18 mouse cellular contexts compared by ENCODE assay signal in genomic region chr3:17324816-17325215, GRCm38 (mm10).
DNase-seq lines count a peak whose midpoint lies in the region; ATAC-seq and TF ChIP-seq lines count a peak whose summit lies in the region.
"Had no signal": no experiment of that assay in that cellular context is flagged by ENCODE, and none has a peak within 500 bp of the region (broad histone marks: within the 10 kb centered on the region; RNA-seq: fewer than 3 reads in every experiment).

No protein-coding gene starts in this region.

- no peaks in the 10 kb centered on the region for H3K9me3 ChIP-seq in forebrain, postnatal 0 days (ENCODE audit: low read length)
- no peaks in the 10 kb centered on the region for H3K9me3 ChIP-seq in forebrain, embryonic 11.5 days (ENCODE audit: control insufficient read depth, low read length)
- H3K9me3 ChIP-seq in MEL (replicated peaks; ENCODE audit: insufficient read depth, low read length) = no peaks in the 10 kb centered on the region
- no peaks in the 10 kb centered on the region for H3K9me3 ChIP-seq in hindbrain, embryonic 14.5 days (ENCODE audit: control insufficient read depth, low read length)
- no peaks in the 10 kb centered on the region for H3K9me3 ChIP-seq in midbrain, postnatal 0 days (ENCODE audit: low read length)
- H3K9me3 ChIP-seq: embryonic facial prominence, embryonic 13.5 days; limb, embryonic 15.5 days had no signal

- peak; percentile 41 for DNase-seq in forebrain, postnatal 0 days
- DNase-seq in forebrain, embryonic 11.5 days (ENCODE audit: low spot score) = no peak
- peak; percentile 5 for DNase-seq in MEL (ENCODE audit: low read depth, low spot score)
- DNase-seq in hindbrain, embryonic 14.5 days (ENCODE audit: low spot score) = peak; percentile 62
- peak; percentile 58 for DNase-seq in midbrain, postnatal 0 days (ENCODE audit: low spot score)
- DNase-seq in layer of hippocampus, postnatal 25 days (ENCODE audit: extremely low spot score in 1 of 2, low spot score in 1 of 2) = no peak
- no peak for DNase-seq in heart, adult 8-10 months (ENCODE audit: low spot score)
- no peak for DNase-seq in adrenal gland, adult 8-10 months
- DNase-seq: adrenal gland, adult 2 months; cerebellum, adult 9-11 months; gastrocnemius, postnatal 36 days; kidney, adult 11 months; kidney, postnatal 14 days; lung, postnatal 14 days; thymus, postnatal 36 days had no signal

- TF ChIP-seq EP300 in MEL (IDR thresholded peaks at IDR 0.05; ENCODE audit: low read depth in 1 of 2, low read length in 2 of 2) = no peak

- no peak overlapping the region for H3K9ac ChIP-seq in forebrain, postnatal 0 days
- H3K9ac ChIP-seq in forebrain, embryonic 11.5 days (ENCODE audit: low read length) = no peak overlapping the region
- H3K9ac ChIP-seq in MEL (ENCODE audit: control insufficient read depth, low read depth, low read length, poor library complexity, severe bottlenecking) = no peak overlapping the region
- peak overlapping the region; percentile 50 for H3K9ac ChIP-seq in hindbrain, embryonic 14.5 days
- peak overlapping the region; percentile 63 for H3K9ac ChIP-seq in midbrain, postnatal 0 days (replicated peaks; ENCODE audit: low read length, poor library complexity, severe bottlenecking)
- H3K9ac ChIP-seq: embryonic facial prominence, embryonic 13.5 days; limb, embryonic 15.5 days had no signal

- no peak overlapping the region for H3K4me3 ChIP-seq in forebrain, postnatal 0 days (ENCODE audit: low read depth, low read length)
- H3K4me3 ChIP-seq in forebrain, embryonic 11.5 days (ENCODE audit: low read depth, low read length) = no peak overlapping the region
- H3K4me3 ChIP-seq in MEL (ENCODE audit: control insufficient read depth in 1 of 2, insufficient read depth in 1 of 2, low read depth in 2 of 2, low read length in 2 of 2) = no peak overlapping the region
- H3K4me3 ChIP-seq in hindbrain, embryonic 14.5 days (replicated peaks; ENCODE audit: low read length) = no peak overlapping the region
- H3K4me3 ChIP-seq in midbrain, postnatal 0 days (ENCODE audit: low read depth, low read length) = no peak overlapping the region
- H3K4me3 ChIP-seq: embryonic facial prominence, embryonic 13.5 days; layer of hippocampus, adult 2 months; limb, embryonic 15.5 days had no signal

- no peak for TF ChIP-seq POLR2A in MEL (IDR thresholded peaks at IDR 0.05; ENCODE audit: control insufficient read depth in 1 of 2, insufficient read depth in 1 of 2, low read depth in 1 of 2, low read length in 2 of 2, poor library complexity in 1 of 2)

- H3K27me3 ChIP-seq in forebrain, postnatal 0 days (ENCODE audit: insufficient read depth, low read length) = no peaks in the 10 kb centered on the region
- H3K27me3 ChIP-seq in forebrain, embryonic 11.5 days (ENCODE audit: control insufficient read depth, insufficient read depth, low read length) = no peaks in the 10 kb centered on the region
- no peaks in the 10 kb centered on the region for H3K27me3 ChIP-seq in MEL (ENCODE audit: control insufficient read depth in 1 of 2, insufficient read depth in 2 of 2, low read length in 2 of 2)
- H3K27me3 ChIP-seq in hindbrain, embryonic 14.5 days (ENCODE audit: control insufficient read depth, insufficient read depth, low read length) = no peaks in the 10 kb centered on the region
- H3K27me3 ChIP-seq in midbrain, postnatal 0 days (ENCODE audit: insufficient read depth, low read length) = no peaks in the 10 kb centered on the region
- H3K27me3 ChIP-seq: limb, embryonic 15.5 days had no signal

- 0 out of 2 replicates have a peak overlapping the region, but pooled peaks have one; percentile 10 for H3K27ac ChIP-seq in forebrain, postnatal 0 days (ENCODE audit: low read depth, low read length)
- H3K27ac ChIP-seq in forebrain, embryonic 11.5 days (ENCODE audit: low read depth, low read length) = no peak overlapping the region
- H3K27ac ChIP-seq in MEL (ENCODE audit: control insufficient read depth, low read depth, low read length) = no peak overlapping the region
- peak overlapping the region; percentile 95 for H3K27ac ChIP-seq in hindbrain, embryonic 14.5 days
- H3K27ac ChIP-seq in midbrain, postnatal 0 days (ENCODE audit: low read depth, low read length) = peak overlapping the region; percentile 91
- H3K27ac ChIP-seq: embryonic facial prominence, embryonic 13.5 days; layer of hippocampus, adult 2 months; limb, embryonic 15.5 days had no signal

- no peak overlapping the region for H3K4me2 ChIP-seq in forebrain, postnatal 0 days (ENCODE audit: low read depth)
- H3K4me2 ChIP-seq in forebrain, embryonic 11.5 days (ENCODE audit: low read depth, low read length, severe bottlenecking) = no peak overlapping the region
- H3K4me2 ChIP-seq in hindbrain, embryonic 14.5 days (replicated peaks) = peak overlapping the region; percentile 45
- peak overlapping the region; percentile 44 for H3K4me2 ChIP-seq in midbrain, postnatal 0 days (ENCODE audit: low read depth, low read length, poor library complexity, severe bottlenecking)
- H3K4me2 ChIP-seq: embryonic facial prominence, embryonic 13.5 days; limb, embryonic 15.5 days had no signal

- no peak for ATAC-seq in forebrain, postnatal 0 days
- no peak for ATAC-seq in forebrain, embryonic 11.5 days (replicated peaks; ENCODE audit: low FRiP score)
- ATAC-seq in hindbrain, embryonic 14.5 days (ENCODE audit: low FRiP score) = no peak
- ATAC-seq in midbrain, postnatal 0 days (ENCODE audit: low FRiP score) = no peak

- no peaks in the 10 kb centered on the region for H3K79me2 ChIP-seq in MEL (ENCODE audit: control insufficient read depth, insufficient read depth, low read length, poor library complexity)

- WGBS in forebrain, postnatal 0 days = 42% methylated on average over 7 of the region's 7 CpGs
- 64% methylated on average over 7 of the region's 7 CpGs for WGBS in forebrain, embryonic 11.5 days
- WGBS in hindbrain, embryonic 14.5 days = 42% methylated on average over 7 of the region's 7 CpGs
- WGBS in midbrain, postnatal 0 days = 13% methylated on average over 7 of the region's 7 CpGs

- TF ChIP-seq CTCF in forebrain, postnatal 0 days (IDR thresholded peaks at IDR 0.05; ENCODE audit: low read depth) = no peak
- no peak for TF ChIP-seq CTCF in MEL (IDR thresholded peaks at IDR 0.05 in 2 of 3, conservative IDR thresholded peaks at IDR 0.05 in 1 of 3; ENCODE audit: control insufficient read depth in 1 of 3, insufficient read depth in 1 of 3, low read depth in 2 of 3, low read length in 3 of 3, poor library complexity in 1 of 3, severe bottlenecking in 1 of 3)
- TF ChIP-seq CTCF in midbrain, postnatal 0 days (IDR thresholded peaks at IDR 0.05) = no peak

- H3K36me3 ChIP-seq in forebrain, postnatal 0 days (ENCODE audit: insufficient read depth) = no peaks in the 10 kb centered on the region
- no peaks in the 10 kb centered on the region for H3K36me3 ChIP-seq in forebrain, embryonic 11.5 days (ENCODE audit: control insufficient read depth, insufficient read depth, low read length)
- H3K36me3 ChIP-seq in MEL (ENCODE audit: control insufficient read depth in 1 of 2, insufficient read depth in 2 of 2, low read length in 2 of 2) = no peaks in the 10 kb centered on the region
- no peaks in the 10 kb centered on the region for H3K36me3 ChIP-seq in hindbrain, embryonic 14.5 days (replicated peaks; ENCODE audit: control insufficient read depth, insufficient read depth)
- no peaks in the 10 kb centered on the region for H3K36me3 ChIP-seq in midbrain, postnatal 0 days (ENCODE audit: insufficient read depth, low read length)
- H3K36me3 ChIP-seq: embryonic facial prominence, embryonic 13.5 days; limb, embryonic 15.5 days had no signal

- no peaks in the 10 kb centered on the region for H3K4me1 ChIP-seq in forebrain, postnatal 0 days (ENCODE audit: insufficient read depth)
- no peaks in the 10 kb centered on the region; the same call in 1 of the 2 replicates for H3K4me1 ChIP-seq in forebrain, embryonic 11.5 days (replicated peaks; ENCODE audit: control insufficient read depth, insufficient read depth, low read length)
- H3K4me1 ChIP-seq in MEL (ENCODE audit: control insufficient read depth in 1 of 2, insufficient read depth in 2 of 2, low read length in 2 of 2) = no peaks in the 10 kb centered on the region
- H3K4me1 ChIP-seq in hindbrain, embryonic 14.5 days (replicated peaks; ENCODE audit: control insufficient read depth, insufficient read depth, low read length) = peaks cover 59% of the 10 kb centered on the region
- no peaks in the 10 kb centered on the region; the same call in 1 of the 2 replicates for H3K4me1 ChIP-seq in midbrain, postnatal 0 days (ENCODE audit: insufficient read depth, low read length)
- H3K4me1 ChIP-seq: embryonic facial prominence, embryonic 13.5 days; limb, embryonic 15.5 days had no signal

- no peak for TF ChIP-seq RAD21 in MEL (IDR thresholded peaks at IDR 0.05; ENCODE audit: low read depth, low read length)

TF ChIP-seq in MEL, 35 proteins besides CTCF, POLR2A, EP300 and RAD21:
- TF ChIP-seq SMC3 (IDR thresholded peaks at IDR 0.05; ENCODE audit: low read depth, low read length) = no peak
- no peak for TF ChIP-seq MXI1 (IDR thresholded peaks at IDR 0.05; ENCODE audit: low read depth, low read length)
- no peak for TF ChIP-seq HCFC1 (IDR thresholded peaks at IDR 0.05; ENCODE audit: low read depth, low read length)
- no peak for TF ChIP-seq ZMIZ1 (IDR thresholded peaks at IDR 0.05; ENCODE audit: low read depth, low read length)
- no peak for TF ChIP-seq ZC3H11A (IDR thresholded peaks at IDR 0.05; ENCODE audit: low read depth, low read length)
- no peak for TF ChIP-seq JUND (IDR thresholded peaks at IDR 0.05; ENCODE audit: low read depth, low read length)
- no peak for TF ChIP-seq GABPA (IDR thresholded peaks at IDR 0.05; ENCODE audit: low read depth, low read length)
- TF ChIP-seq NRF1 (IDR thresholded peaks at IDR 0.05; ENCODE audit: insufficient read depth, low read depth, low read length, poor library complexity, severe bottlenecking) = no peak
- TF ChIP-seq MAZ (IDR thresholded peaks at IDR 0.05; ENCODE audit: low read depth, low read length) = no peak

Comparison
In these comparisons a context has a peak if more than half of its experiments do, and no peak if none do; other contexts are left out.
1. DNase-seq: peak in forebrain, postnatal 0 days (single experiment), MEL (single experiment), hindbrain, embryonic 14.5 days (single experiment) and midbrain, postnatal 0 days (single experiment); none in forebrain, embryonic 11.5 days (single experiment), layer of hippocampus, postnatal 25 days (0 of 2), heart, adult 8-10 months (single experiment) and adrenal gland, adult 8-10 months (single experiment).
2. H3K27ac ChIP-seq: peak in forebrain, postnatal 0 days (single experiment), hindbrain, embryonic 14.5 days (single experiment) and midbrain, postnatal 0 days (single experiment); none in forebrain, embryonic 11.5 days (single experiment) and MEL (single experiment).
3. H3K4me2 ChIP-seq: peak in hindbrain, embryonic 14.5 days (single experiment) and midbrain, postnatal 0 days (single experiment); none in forebrain, postnatal 0 days (single experiment) and forebrain, embryonic 11.5 days (single experiment).
4. H3K9ac ChIP-seq: peak in hindbrain, embryonic 14.5 days (single experiment) and midbrain, postnatal 0 days (single experiment); none in forebrain, postnatal 0 days (single experiment), forebrain, embryonic 11.5 days (single experiment) and MEL (single experiment).